Mouse (Mus musculus): ENCODE data around the gene Eya2. TPM values are rescaled to one million over a fixed set of nuclear protein-coding genes. Genes with fewer than 3 reads are reported as not detected.

The Eya2 gene
- polyA plus RNA-seq, 1 experiment: 0.12 TPM

DNA sequence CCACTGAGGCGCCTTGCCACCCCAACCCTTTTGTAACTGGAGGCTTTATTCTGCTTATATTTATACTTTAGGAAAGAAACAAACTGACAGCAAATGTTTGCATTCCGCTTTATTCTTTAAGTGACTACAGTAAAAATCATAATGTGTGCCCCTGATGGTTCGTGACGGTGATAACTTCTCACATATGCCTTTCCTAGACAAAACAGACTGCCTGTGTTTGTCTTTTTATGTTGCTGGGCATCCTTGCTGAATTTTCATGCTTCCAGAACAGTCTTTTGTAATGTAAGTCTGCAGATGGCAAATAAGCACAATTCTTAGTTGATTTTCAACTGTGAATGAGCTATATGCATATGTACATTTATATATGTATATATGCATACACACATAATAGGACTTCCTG, 61.7 kb downstream of the Eya2 start:
- TF ChIP-seq SRF (IDR thresholded peaks at IDR 0.05; ENCODE audit: control insufficient read depth, insufficient read length, low read depth): no peak
- no peak for TF ChIP-seq POLR2A (IDR thresholded peaks at IDR 0.05; ENCODE audit: insufficient read length, low read depth)
- TF ChIP-seq MAX (IDR thresholded peaks at IDR 0.05; ENCODE audit: low read depth): no peak
- TF ChIP-seq MYOD1 (IDR thresholded peaks at IDR 0.05; ENCODE audit: control insufficient read depth in 1 of 3, insufficient read length in 2 of 3, low read depth in 2 of 3): no peak
- TF ChIP-seq REST (IDR thresholded peaks at IDR 0.05; ENCODE audit: insufficient read depth, insufficient read length): no peak
- no peak for TF ChIP-seq POLR2AphosphoS2 (IDR thresholded peaks at IDR 0.05; ENCODE audit: insufficient read length, low read depth)
- no peak for TF ChIP-seq TCF12 (IDR thresholded peaks at IDR 0.05; ENCODE audit: insufficient read depth, poor library complexity, severe bottlenecking)
- TF ChIP-seq USF1 (IDR thresholded peaks at IDR 0.05; ENCODE audit: low read depth): no peak
- TF ChIP-seq CEBPB (IDR thresholded peaks at IDR 0.05; ENCODE audit: insufficient read depth, poor library complexity, severe bottlenecking): no peak
- TF ChIP-seq E2F4 (IDR thresholded peaks at IDR 0.05; ENCODE audit: insufficient read depth): no peak
- no peak for TF ChIP-seq TCF3 (IDR thresholded peaks at IDR 0.05; ENCODE audit: insufficient read length, low read depth)
- no peak for TF ChIP-seq MYOG (IDR thresholded peaks at IDR 0.05; ENCODE audit: control insufficient read depth in 1 of 3, insufficient read depth in 1 of 3, insufficient read length in 2 of 3, low read depth in 2 of 3)
- Histone ChIP-seq H3K4me3 (no peak overlapping the region), H3K79me2 (ENCODE audit: control insufficient read depth, insufficient read depth) (no peaks in the 10 kb centered on the region), H3K27me3 (ENCODE audit: control insufficient read depth, insufficient read depth, insufficient read length) (peaks cover 13% of the 10 kb centered on the region), H3ac (ENCODE audit: control insufficient read depth, insufficient read length) (no peak overlapping the region), H3K4me2 (ENCODE audit: low read depth) (no peak overlapping the region), H3K36me3 (ENCODE audit: control insufficient read depth, insufficient read depth) (no peaks in the 10 kb centered on the region)

DNA sequence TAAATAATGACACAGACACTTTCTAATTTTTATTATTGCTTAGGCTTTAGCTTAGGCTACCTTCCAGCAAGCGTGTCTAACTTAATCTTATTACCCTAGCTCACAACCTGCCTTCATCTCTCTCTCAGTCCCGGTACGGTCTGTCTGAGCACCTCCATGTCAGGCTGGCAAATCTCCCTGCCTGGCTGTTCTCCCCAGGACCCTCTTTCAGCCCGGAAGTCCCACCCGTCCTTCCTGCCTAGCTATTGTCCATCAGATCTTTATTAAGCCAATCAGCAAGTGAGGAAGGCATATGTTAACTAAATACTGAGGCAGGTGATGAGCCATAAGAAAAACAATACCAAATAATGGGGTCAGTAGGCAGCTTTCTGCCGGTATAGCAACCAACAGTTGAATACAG, 62.1 kb downstream of the Eya2 start:
- H3ac ChIP-seq (ENCODE audit: control insufficient read depth, insufficient read length): no peak overlapping the region
- peaks cover 13% of the 10 kb centered on the region for H3K27me3 ChIP-seq (ENCODE audit: control insufficient read depth, insufficient read depth, insufficient read length)
- no peaks in the 10 kb centered on the region for H3K36me3 ChIP-seq (ENCODE audit: control insufficient read depth, insufficient read depth)
- no peaks in the 10 kb centered on the region for H3K79me2 ChIP-seq (ENCODE audit: control insufficient read depth, insufficient read depth)
- H3K4me2 ChIP-seq (ENCODE audit: low read depth): no peak overlapping the region
- H3K4me3 ChIP-seq: no peak overlapping the region
- TF ChIP-seq MYOD1 (IDR thresholded peaks at IDR 0.05; ENCODE audit: control insufficient read depth in 1 of 3, insufficient read length in 2 of 3, low read depth in 2 of 3): no peak
- TF ChIP-seq USF1 (IDR thresholded peaks at IDR 0.05; ENCODE audit: low read depth): no peak
- TF ChIP-seq MYOG (IDR thresholded peaks at IDR 0.05; ENCODE audit: control insufficient read depth in 1 of 3, insufficient read depth in 1 of 3, insufficient read length in 2 of 3, low read depth in 2 of 3): no peak
- TF ChIP-seq MAX (IDR thresholded peaks at IDR 0.05; ENCODE audit: low read depth): no peak
- no peak for TF ChIP-seq TCF3 (IDR thresholded peaks at IDR 0.05; ENCODE audit: insufficient read length, low read depth)
- TF ChIP-seq TCF12 (IDR thresholded peaks at IDR 0.05; ENCODE audit: insufficient read depth, poor library complexity, severe bottlenecking): no peak

DNA sequence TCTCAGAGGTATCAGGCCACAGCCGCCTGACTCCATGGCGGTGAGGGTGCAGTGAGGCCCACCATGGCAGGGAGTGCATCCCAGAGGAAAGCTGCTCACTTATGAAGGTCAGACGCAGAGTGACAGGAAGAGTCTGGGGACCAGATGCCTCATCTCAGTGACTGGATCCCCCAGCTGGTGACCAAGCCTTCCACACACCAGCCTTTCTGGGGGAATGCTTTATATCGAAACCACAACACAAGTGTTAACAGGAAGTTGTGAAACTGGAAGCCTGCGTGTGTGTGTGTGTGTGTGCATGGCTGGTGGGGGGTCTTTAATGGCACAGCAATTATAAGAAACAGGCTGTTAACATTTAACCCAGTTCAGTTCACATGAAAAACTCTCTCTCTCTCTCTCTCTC, 64.7 kb downstream of the Eya2 start:
- H3K4me3 ChIP-seq: no peak overlapping the region
- no peaks in the 10 kb centered on the region for H3K79me2 ChIP-seq (ENCODE audit: control insufficient read depth, insufficient read depth)
- peaks cover 24% of the 10 kb centered on the region for H3K27me3 ChIP-seq (ENCODE audit: control insufficient read depth, insufficient read depth, insufficient read length)
- H3K36me3 ChIP-seq (ENCODE audit: control insufficient read depth, insufficient read depth): no peaks in the 10 kb centered on the region
- H3K4me2 ChIP-seq (ENCODE audit: low read depth): no peak overlapping the region
- TF ChIP-seq E2F4 (IDR thresholded peaks at IDR 0.05; ENCODE audit: insufficient read depth) (no peak), POLR2AphosphoS2 (IDR thresholded peaks at IDR 0.05; ENCODE audit: insufficient read length, low read depth) (no peak), SRF (IDR thresholded peaks at IDR 0.05; ENCODE audit: control insufficient read depth, insufficient read length, low read depth) (no peak), MYOD1 (IDR thresholded peaks at IDR 0.05; ENCODE audit: control insufficient read depth in 1 of 3, insufficient read length in 2 of 3, low read depth in 2 of 3) (no peak), CEBPB (IDR thresholded peaks at IDR 0.05; ENCODE audit: insufficient read depth, poor library complexity, severe bottlenecking) (no peak), MAX (IDR thresholded peaks at IDR 0.05; ENCODE audit: low read depth) (no peak), REST (IDR thresholded peaks at IDR 0.05; ENCODE audit: insufficient read depth, insufficient read length) (no peak), TCF3 (IDR thresholded peaks at IDR 0.05; ENCODE audit: insufficient read length, low read depth) (no peak), USF1 (IDR thresholded peaks at IDR 0.05; ENCODE audit: low read depth) (no peak), MYOG (IDR thresholded peaks at IDR 0.05; ENCODE audit: control insufficient read depth in 1 of 3, insufficient read depth in 1 of 3, insufficient read length in 2 of 3, low read depth in 2 of 3) (no peak), POLR2A (IDR thresholded peaks at IDR 0.05; ENCODE audit: insufficient read length, low read depth) (no peak), TCF12 (IDR thresholded peaks at IDR 0.05; ENCODE audit: insufficient read depth, poor library complexity, severe bottlenecking) (no peak)
- H3ac ChIP-seq (ENCODE audit: control insufficient read depth, insufficient read length): no peak overlapping the region

DNA sequence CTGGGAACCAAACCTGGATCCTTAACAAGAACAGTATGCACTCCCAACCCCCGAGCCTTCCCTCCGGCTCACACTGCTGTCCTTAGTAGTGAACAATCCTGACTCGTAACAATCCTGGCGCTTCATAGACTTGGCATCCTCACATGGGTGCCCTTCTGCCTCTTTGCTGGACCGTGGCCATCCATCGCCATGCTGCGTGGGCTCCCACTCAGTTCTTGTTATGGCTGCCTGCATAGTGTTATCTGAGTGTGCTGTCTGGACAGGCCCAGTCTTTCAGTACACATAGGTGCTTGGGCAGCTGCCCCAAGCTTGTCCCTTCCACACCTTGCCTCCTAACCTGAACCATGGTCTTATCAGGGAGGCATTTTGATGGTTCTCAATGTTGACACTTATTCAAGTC, 68.4 kb downstream of the Eya2 start:
- no peak overlapping the region for H3K4me3 ChIP-seq
- peaks cover 20% of the 10 kb centered on the region for H3K27me3 ChIP-seq (ENCODE audit: control insufficient read depth, insufficient read depth, insufficient read length)
- H3K4me2 ChIP-seq (ENCODE audit: low read depth): no peak overlapping the region
- H3K36me3 ChIP-seq (ENCODE audit: control insufficient read depth, insufficient read depth): no peaks in the 10 kb centered on the region
- no peak overlapping the region for H3ac ChIP-seq (ENCODE audit: control insufficient read depth, insufficient read length)
- TF ChIP-seq TCF12 (IDR thresholded peaks at IDR 0.05; ENCODE audit: insufficient read depth, poor library complexity, severe bottlenecking) (no peak), MAX (IDR thresholded peaks at IDR 0.05; ENCODE audit: low read depth) (no peak), E2F4 (IDR thresholded peaks at IDR 0.05; ENCODE audit: insufficient read depth) (no peak), USF1 (IDR thresholded peaks at IDR 0.05; ENCODE audit: low read depth) (no peak), POLR2AphosphoS2 (IDR thresholded peaks at IDR 0.05; ENCODE audit: insufficient read length, low read depth) (no peak), POLR2A (IDR thresholded peaks at IDR 0.05; ENCODE audit: insufficient read length, low read depth) (no peak), REST (IDR thresholded peaks at IDR 0.05; ENCODE audit: insufficient read depth, insufficient read length) (no peak), MYOG (IDR thresholded peaks at IDR 0.05; ENCODE audit: control insufficient read depth in 1 of 3, insufficient read depth in 1 of 3, insufficient read length in 2 of 3, low read depth in 2 of 3) (no peak)
- H3K79me2 ChIP-seq (ENCODE audit: control insufficient read depth, insufficient read depth): no peaks in the 10 kb centered on the region

DNA sequence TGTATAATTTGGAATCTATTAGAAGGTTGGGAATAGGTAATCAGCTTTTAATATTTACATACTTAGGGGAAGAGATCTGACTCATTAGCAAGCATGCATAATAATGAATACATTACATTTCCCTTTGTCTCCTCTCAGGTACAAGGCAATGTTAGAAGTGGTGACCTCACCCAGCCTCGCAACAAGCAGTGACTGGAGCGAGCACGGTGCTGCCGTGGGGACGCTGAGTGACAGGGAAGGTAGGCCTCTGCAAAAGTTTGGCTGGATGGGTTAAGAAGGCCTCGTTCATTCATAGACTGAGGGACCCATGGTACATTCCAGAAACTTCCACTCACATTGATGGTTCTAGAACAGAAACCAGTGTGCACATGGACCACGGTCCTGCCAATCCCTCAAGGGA, 69.8 kb downstream of the Eya2 start:
- Histone ChIP-seq H3K79me2 (ENCODE audit: control insufficient read depth, insufficient read depth) (no peaks in the 10 kb centered on the region), H3K4me2 (ENCODE audit: low read depth) (no peak overlapping the region), H3K36me3 (ENCODE audit: control insufficient read depth, insufficient read depth) (no peaks in the 10 kb centered on the region), H3ac (ENCODE audit: control insufficient read depth, insufficient read length) (no peak overlapping the region), H3K27me3 (ENCODE audit: control insufficient read depth, insufficient read depth, insufficient read length) (peaks cover 20% of the 10 kb centered on the region), H3K4me3 (no peak overlapping the region)
- TF ChIP-seq MYOG (IDR thresholded peaks at IDR 0.05; ENCODE audit: control insufficient read depth in 1 of 3, insufficient read depth in 1 of 3, insufficient read length in 2 of 3, low read depth in 2 of 3) (no peak), SRF (IDR thresholded peaks at IDR 0.05; ENCODE audit: control insufficient read depth, insufficient read length, low read depth) (no peak), TCF12 (IDR thresholded peaks at IDR 0.05; ENCODE audit: insufficient read depth, poor library complexity, severe bottlenecking) (no peak), CEBPB (IDR thresholded peaks at IDR 0.05; ENCODE audit: insufficient read depth, poor library complexity, severe bottlenecking) (no peak), TCF3 (IDR thresholded peaks at IDR 0.05; ENCODE audit: insufficient read length, low read depth) (no peak), MYOD1 (IDR thresholded peaks at IDR 0.05; ENCODE audit: control insufficient read depth in 1 of 3, insufficient read length in 2 of 3, low read depth in 2 of 3) (no peak), POLR2AphosphoS2 (IDR thresholded peaks at IDR 0.05; ENCODE audit: insufficient read length, low read depth) (no peak), E2F4 (IDR thresholded peaks at IDR 0.05; ENCODE audit: insufficient read depth) (no peak), USF1 (IDR thresholded peaks at IDR 0.05; ENCODE audit: low read depth) (no peak), POLR2A (IDR thresholded peaks at IDR 0.05; ENCODE audit: insufficient read length, low read depth) (no peak), MAX (IDR thresholded peaks at IDR 0.05; ENCODE audit: low read depth) (no peak), REST (IDR thresholded peaks at IDR 0.05; ENCODE audit: insufficient read depth, insufficient read length) (no peak)
